Mouse (Mus musculus): Measurements from ENCODE around the gene A830018L16Rik. TPM values are rescaled to one million over a fixed set of nuclear protein-coding genes. Genes with fewer than 3 reads are reported as not detected.
A peak's percentile ranks its signal among the peaks of the same experiment; 100 is the strongest.
"Not testable (repeated sequence)": the region's sequence is repeated elsewhere in the genome, so short reads cannot be mapped to it uniquely, and the experiment has no call there.

Gene A830018L16Rik
- polyA plus RNA-seq, 1 experiment from 2014 or later: 0.97 TPM

- no peaks in the 10 kb centered on the region for H3K27me3 ChIP-seq
- no peak overlapping the region for H3K9ac ChIP-seq
- H3K4me1 ChIP-seq: no peaks in the 10 kb centered on the region
- no peak overlapping the region for H3K4me3 ChIP-seq (replicated peaks)
- no peak overlapping the region for H3K4me2 ChIP-seq
- H3K36me3 ChIP-seq: no peaks in the 10 kb centered on the region
- ATAC-seq (replicated peaks; ENCODE audit: low FRiP score): no peak
- no peak overlapping the region for H3K27ac ChIP-seq
- H3K9me3 ChIP-seq (replicated peaks): no peaks in the 10 kb centered on the region
- WGBS: 66% methylated on average over 2 of the region's 2 CpGs
These were observed 79.0 kb downstream of the A830018L16Rik start for GRCm38 (mm10) chr1:11492936-11493335.

GRCm38 (mm10) chr1:11501556-11501955 is 87.7 kb downstream of the A830018L16Rik start:
- Histone ChIP-seq H3K4me3 (replicated peaks) (no peak overlapping the region), H3K36me3 (no peaks in the 10 kb centered on the region), H3K9me3 (replicated peaks) (no peaks in the 10 kb centered on the region), H3K4me1 (no peaks in the 10 kb centered on the region), H3K4me2 (no peak overlapping the region), H3K9ac (no peak overlapping the region), H3K27me3 (no peaks in the 10 kb centered on the region), H3K27ac (no peak overlapping the region)
- no peak for ATAC-seq (replicated peaks; ENCODE audit: low FRiP score)

GRCm38 (mm10) chr1:11549810-11550209 is 135.9 kb downstream of the A830018L16Rik start:
- not testable (repeated sequence) for H3K4me1 ChIP-seq; H3K27ac ChIP-seq; ATAC-seq (replicated peaks; ENCODE audit: low FRiP score); H3K4me3 ChIP-seq (replicated peaks); H3K9ac ChIP-seq; H3K4me2 ChIP-seq; H3K9me3 ChIP-seq (replicated peaks); H3K27me3 ChIP-seq; H3K36me3 ChIP-seq
- 79% methylated on average over 1 of the region's 1 CpGs for WGBS

GRCm38 (mm10) chr1:11565309-11565708 is 151.4 kb downstream of the A830018L16Rik start:
- no peak for ATAC-seq (replicated peaks; ENCODE audit: low FRiP score)
- Histone ChIP-seq H3K9ac (no peak overlapping the region), H3K4me3 (replicated peaks) (no peak overlapping the region), H3K36me3 (no peaks in the 10 kb centered on the region), H3K27me3 (no peaks in the 10 kb centered on the region), H3K27ac (no peak overlapping the region), H3K9me3 (replicated peaks) (no peaks in the 10 kb centered on the region), H3K4me2 (no peak overlapping the region), H3K4me1 (no peaks in the 10 kb centered on the region)
- 12% methylated on average over 6 of the region's 6 CpGs for WGBS

GRCm38 (mm10) chr1:11566730-11567129 is 152.8 kb downstream of the A830018L16Rik start:
- no peaks in the 10 kb centered on the region for H3K9me3 ChIP-seq (replicated peaks)
- no peaks in the 10 kb centered on the region for H3K27me3 ChIP-seq
- no peaks in the 10 kb centered on the region for H3K36me3 ChIP-seq
- H3K4me3 ChIP-seq (replicated peaks): no peak overlapping the region
- no peak overlapping the region for H3K9ac ChIP-seq
- WGBS: 76% methylated on average over 2 of the region's 2 CpGs
- H3K4me2 ChIP-seq: no peak overlapping the region
- no peak for ATAC-seq (replicated peaks; ENCODE audit: low FRiP score)
- H3K27ac ChIP-seq: no peak overlapping the region
- no peaks in the 10 kb centered on the region for H3K4me1 ChIP-seq

- H3K9ac ChIP-seq: no peak overlapping the region
- ATAC-seq (replicated peaks; ENCODE audit: low FRiP score): no peak
These were observed 153.5 kb downstream of the A830018L16Rik start for GRCm38 (mm10) chr1:11567300-11567885.

GRCm38 (mm10) chr1:11570274-11570673 is 156.4 kb downstream of the A830018L16Rik start:
- 85% methylated on average over 2 of the region's 2 CpGs for WGBS

More at GRCm38 (mm10) chr1:11567300-11567885, 153.5 kb downstream of the A830018L16Rik start:
- Histone ChIP-seq H3K4me1 (no peaks in the 10 kb centered on the region), H3K27me3 (no peaks in the 10 kb centered on the region), H3K36me3 (no peaks in the 10 kb centered on the region), H3K27ac (no peak overlapping the region), H3K9me3 (replicated peaks) (no peaks in the 10 kb centered on the region), H3K4me2 (no peak overlapping the region), H3K4me3 (replicated peaks) (no peak overlapping the region)

GRCm38 (mm10) chr1:11573462-11573861 is 159.6 kb downstream of the A830018L16Rik start:
- Histone ChIP-seq H3K4me3 (replicated peaks) (no peak overlapping the region), H3K27ac (no peak overlapping the region), H3K4me2 (no peak overlapping the region), H3K9me3 (replicated peaks) (no peaks in the 10 kb centered on the region), H3K9ac (no peak overlapping the region), H3K27me3 (no peaks in the 10 kb centered on the region), H3K36me3 (no peaks in the 10 kb centered on the region), H3K4me1 (no peaks in the 10 kb centered on the region)
- 69% methylated on average over 2 of the region's 2 CpGs for WGBS
- no peak for ATAC-seq (replicated peaks; ENCODE audit: low FRiP score)

More at GRCm38 (mm10) chr1:11570274-11570673, 156.4 kb downstream of the A830018L16Rik start:
- H3K27me3 ChIP-seq: no peaks in the 10 kb centered on the region
- H3K27ac ChIP-seq: no peak overlapping the region
- no peaks in the 10 kb centered on the region for H3K4me1 ChIP-seq
- no peak overlapping the region for H3K4me3 ChIP-seq (replicated peaks)
- no peaks in the 10 kb centered on the region for H3K36me3 ChIP-seq
- no peak overlapping the region for H3K4me2 ChIP-seq
- ATAC-seq (replicated peaks; ENCODE audit: low FRiP score): no peak
- H3K9me3 ChIP-seq (replicated peaks): no peaks in the 10 kb centered on the region
- H3K9ac ChIP-seq: no peak overlapping the region

GRCm38 (mm10) chr1:11580026-11580425 is 166.1 kb downstream of the A830018L16Rik start:
- ATAC-seq (replicated peaks; ENCODE audit: low FRiP score): no peak
- Histone ChIP-seq H3K9ac (no peak overlapping the region), H3K4me3 (replicated peaks) (no peak overlapping the region), H3K4me1 (no peaks in the 10 kb centered on the region), H3K9me3 (replicated peaks) (no peaks in the 10 kb centered on the region), H3K27me3 (no peaks in the 10 kb centered on the region), H3K4me2 (no peak overlapping the region), H3K36me3 (no peaks in the 10 kb centered on the region), H3K27ac (no peak overlapping the region)
- 62% methylated on average over 4 of the region's 4 CpGs for WGBS

GRCm38 (mm10) chr1:11588305-11588704 is 174.4 kb downstream of the A830018L16Rik start:
- Histone ChIP-seq H3K9ac (no peak overlapping the region), H3K4me1 (no peaks in the 10 kb centered on the region), H3K36me3 (no peaks in the 10 kb centered on the region), H3K4me2 (no peak overlapping the region), H3K9me3 (replicated peaks) (no peaks in the 10 kb centered on the region), H3K27ac (no peak overlapping the region), H3K4me3 (replicated peaks) (no peak overlapping the region), H3K27me3 (no peaks in the 10 kb centered on the region)
- WGBS: 70% methylated on average over 10 of the region's 10 CpGs
- no peak for ATAC-seq (replicated peaks; ENCODE audit: low FRiP score)

GRCm38 (mm10) chr1:11650137-11650536 is 236.2 kb downstream of the A830018L16Rik start:
- ATAC-seq (replicated peaks; ENCODE audit: low FRiP score): no peak
- H3K4me1 ChIP-seq: no peaks in the 10 kb centered on the region
- H3K4me2 ChIP-seq: no peak overlapping the region
- no peaks in the 10 kb centered on the region for H3K27me3 ChIP-seq
- no peak overlapping the region for H3K4me3 ChIP-seq (replicated peaks)
- no peak overlapping the region for H3K9ac ChIP-seq
- H3K9me3 ChIP-seq (replicated peaks): no peaks in the 10 kb centered on the region
- no peaks in the 10 kb centered on the region for H3K36me3 ChIP-seq
- no peak overlapping the region for H3K27ac ChIP-seq

GRCm38 (mm10) chr1:11652773-11653172 is 238.9 kb downstream of the A830018L16Rik start:
- H3K9ac ChIP-seq: no peak overlapping the region
- no peak overlapping the region for H3K4me3 ChIP-seq (replicated peaks)
- H3K27me3 ChIP-seq: no peaks in the 10 kb centered on the region
- H3K9me3 ChIP-seq (replicated peaks): no peaks in the 10 kb centered on the region
- no peak overlapping the region for H3K4me2 ChIP-seq
- no peaks in the 10 kb centered on the region for H3K4me1 ChIP-seq
- no peak for ATAC-seq (replicated peaks; ENCODE audit: low FRiP score)
- H3K27ac ChIP-seq: no peak overlapping the region
- H3K36me3 ChIP-seq: no peaks in the 10 kb centered on the region

GRCm38 (mm10) chr1:11657341-11658060 is 243.6 kb downstream of the A830018L16Rik start:
- 0 out of 2 replicates have a peak, but pooled peaks have one; percentile 43 for ATAC-seq (replicated peaks; ENCODE audit: low FRiP score)
- WGBS: 60% methylated on average over 2 of the region's 2 CpGs
- H3K36me3 ChIP-seq: no peaks in the 10 kb centered on the region

More at GRCm38 (mm10) chr1:11657341-11658060, 243.6 kb downstream of the A830018L16Rik start:
- no peak overlapping the region for H3K4me2 ChIP-seq
- no peaks in the 10 kb centered on the region for H3K9me3 ChIP-seq (replicated peaks)
- no peaks in the 10 kb centered on the region for H3K27me3 ChIP-seq
- no peak overlapping the region for H3K27ac ChIP-seq
- H3K9ac ChIP-seq: no peak overlapping the region
- no peaks in the 10 kb centered on the region for H3K4me1 ChIP-seq
- no peak overlapping the region for H3K4me3 ChIP-seq (replicated peaks)
